Mouse (Mus musculus) lung, embryonic 15.5 days (tissue): ENCODE measurements at regions not wholly inside any gene's neighbourhood (a gene's known extent, or its start where the extent isn't known, plus 50 kb on each side); places are given as distances from the start of the nearest gene placed in this dataset.
"Not testable (repeated sequence)": the region's sequence is repeated elsewhere in the genome, so short reads cannot be mapped to it uniquely, and the experiment has no call there.

Experiments
- ATAC-seq: fragments of 200-750 bp; cut with Nextera tagmentation; 2 replicates; pipeline ENCODE4 v1.8.0; 2017; ENCODE audit warnings: moderate number of reproducible peaks, borderline replicate concordance; ENCODE audit not compliant: low FRiP score, low TSS enrichment; ENCODE audit errors: extremely low read depth
- H3K27ac ChIP-seq: fragments of 300-500 bp; sonication (generic); 2 replicates; pipeline ENCODE4 v1.5.1; 2015; ENCODE audit warnings: moderate library complexity, mild to moderate bottlenecking, inconsistent platforms
- H3K27me3 ChIP-seq: fragments of 300-500 bp; sonication (generic); 2 replicates; pipeline ENCODE4 v1.6.1; 2015; ENCODE audit warnings: inconsistent platforms
- H3K36me3 ChIP-seq: fragments of 300-500 bp; sonication (generic); 2 replicates; pipeline ENCODE4 v1.6.1; 2015; ENCODE audit warnings: inconsistent platforms
- H3K4me1 ChIP-seq: fragments of 300-500 bp; sonication (generic); 2 replicates; pipeline ENCODE4 v1.6.1; 2015; ENCODE audit warnings: inconsistent platforms
- H3K4me2 ChIP-seq: fragments of 300-500 bp; sonication (generic); 2 replicates; pipeline ENCODE4 v1.6.1; 2015; ENCODE audit warnings: inconsistent platforms, mild to moderate bottlenecking, moderate library complexity
- H3K4me3 ChIP-seq: fragments of 300-500 bp; sonication (generic); 2 replicates; pipeline ENCODE4 v1.5.1; 2015; ENCODE audit warnings: mild to moderate bottlenecking, inconsistent platforms
- H3K9ac ChIP-seq: fragments of 300-500 bp; sonication (generic); 2 replicates; pipeline ENCODE4 v1.6.1; 2015; ENCODE audit warnings: inconsistent platforms
- H3K9me3 ChIP-seq: fragments of 300-500 bp; sonication (generic); 2 replicates; pipeline ENCODE4 v1.6.1; 2016; ENCODE audit warnings: inconsistent platforms
- WGBS: fragments of 180-500 bp; shearing (Covaris S2); methylation state at CpG from one replicate; pipeline ENCODE4 v1.1.7; 2015; 5-methylcytosine and 5-hydroxymethylcytosine counted together

DNA sequence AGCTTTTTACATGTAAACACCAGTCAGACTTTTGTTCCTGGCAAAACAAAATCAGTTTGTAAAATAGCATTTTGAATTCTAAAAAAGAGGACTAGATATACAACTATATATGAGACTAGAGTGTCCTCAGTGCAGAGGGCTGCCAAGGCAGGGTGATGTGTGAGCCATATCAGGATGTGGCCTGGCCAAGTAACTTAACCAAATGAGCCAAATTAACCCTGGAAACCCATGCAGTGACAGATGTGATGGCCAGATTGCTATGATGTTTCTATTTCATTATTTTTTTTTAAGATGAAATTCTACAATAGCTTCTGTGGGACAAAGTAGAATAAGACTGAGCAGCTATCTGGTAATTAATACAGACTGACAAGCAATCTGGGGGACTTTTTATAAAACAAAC, 181.8 kb downstream of the Nova1 start:
- H3K4me2 ChIP-seq, result no peak overlapping the region

GRCm38 (mm10) chr12:46635125-46635772, 183.5 kb downstream of the Nova1 start:
- Histone ChIP-seq H3K9me3 (no peaks in the 10 kb centered on the region), H3K9ac (no peak overlapping the region), H3K4me3 (no peak overlapping the region), H3K27me3 (no peaks in the 10 kb centered on the region), H3K36me3 (no peaks in the 10 kb centered on the region), H3K4me1 (no peaks in the 10 kb centered on the region), H3K4me2 (no peak overlapping the region), H3K27ac (no peak overlapping the region)
- no peak for ATAC-seq
- WGBS, result 22% methylated on average over 6 of the region's 6 CpGs

More for the DNA sequence above, 181.8 kb downstream of the Nova1 start:
- no peaks in the 10 kb centered on the region for H3K36me3 ChIP-seq
- H3K4me3 ChIP-seq, result no peak overlapping the region
- no peak for ATAC-seq
- no peaks in the 10 kb centered on the region for H3K4me1 ChIP-seq
- H3K9me3 ChIP-seq, result no peaks in the 10 kb centered on the region
- H3K27ac ChIP-seq, result no peak overlapping the region
- no peaks in the 10 kb centered on the region for H3K27me3 ChIP-seq
- no peak overlapping the region for H3K9ac ChIP-seq

DNA sequence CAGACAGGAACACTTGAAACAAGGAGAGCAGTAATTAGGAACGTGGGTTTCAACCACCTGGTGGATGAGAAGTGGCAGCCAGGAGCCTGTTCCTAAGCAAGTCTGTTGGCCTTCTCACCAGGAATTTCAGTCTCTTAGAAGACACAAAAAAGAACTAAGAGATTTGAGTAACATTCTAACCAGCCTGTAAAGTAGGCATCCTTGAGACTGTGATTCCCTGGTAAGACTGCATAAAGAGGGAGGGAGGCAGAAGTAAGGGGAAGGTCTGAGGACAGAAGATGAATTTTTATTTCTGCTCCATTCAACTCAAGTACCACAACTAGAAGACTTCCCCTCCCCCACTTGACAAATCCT, 184.0 kb downstream of the Nova1 start:
- H3K36me3 ChIP-seq, result no peaks in the 10 kb centered on the region
- H3K4me3 ChIP-seq, result no peak overlapping the region
- H3K4me2 ChIP-seq, result no peak overlapping the region
- H3K9ac ChIP-seq, result no peak overlapping the region
- WGBS, result 32% methylated on average over 1 of the region's 1 CpGs
- no peak for ATAC-seq
- no peaks in the 10 kb centered on the region for H3K27me3 ChIP-seq
- no peak overlapping the region for H3K27ac ChIP-seq
- no peaks in the 10 kb centered on the region for H3K4me1 ChIP-seq
- no peaks in the 10 kb centered on the region for H3K9me3 ChIP-seq

DNA sequence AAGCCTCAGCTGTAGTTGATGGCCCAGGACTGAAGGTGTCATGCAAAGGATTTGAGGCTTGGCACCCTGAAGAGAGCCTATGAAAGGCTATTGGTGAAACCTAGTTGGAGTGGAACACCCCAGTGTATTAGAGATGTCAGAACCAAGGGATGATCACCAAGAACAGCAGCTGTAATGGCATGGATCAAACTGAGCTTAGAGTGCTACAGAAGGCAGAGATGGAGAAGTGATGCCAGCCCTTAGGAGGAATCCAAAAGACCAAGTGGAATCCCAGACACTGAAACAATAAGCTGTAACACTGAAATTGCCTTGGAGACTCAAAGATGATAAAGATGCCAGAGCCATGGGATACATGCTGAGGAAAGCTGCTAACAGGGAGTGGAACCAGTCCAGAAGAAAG, 186.3 kb downstream of the Nova1 start:
- not testable (repeated sequence) for ATAC-seq, H3K9ac ChIP-seq, H3K27me3 ChIP-seq, H3K4me3 ChIP-seq, H3K4me1 ChIP-seq, H3K9me3 ChIP-seq, H3K4me2 ChIP-seq, H3K27ac ChIP-seq, H3K36me3 ChIP-seq

DNA sequence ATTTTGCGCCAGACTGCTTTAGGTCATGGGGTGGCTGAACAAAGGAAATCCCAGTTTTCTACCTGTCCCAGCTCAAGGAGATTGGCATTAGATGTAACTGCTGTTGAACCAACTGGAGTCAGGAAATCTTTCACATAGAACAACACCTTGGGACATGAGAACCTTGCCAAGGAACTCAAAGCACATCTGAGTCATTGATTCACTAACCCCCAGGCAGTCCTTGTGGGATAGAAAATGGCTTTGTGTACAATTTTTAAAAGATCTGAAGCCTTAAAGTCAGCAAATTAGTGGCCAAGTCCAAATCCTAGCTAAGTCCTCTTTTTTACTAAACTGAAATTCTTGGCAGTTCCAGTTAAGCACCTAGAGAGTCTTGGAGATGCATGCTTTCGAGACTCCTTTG, 191.4 kb downstream of the Nova1 start:
- Histone ChIP-seq H3K27ac (no peak overlapping the region), H3K36me3 (no peaks in the 10 kb centered on the region)
- WGBS, result 90% methylated on average over 2 of the region's 2 CpGs

DNA sequence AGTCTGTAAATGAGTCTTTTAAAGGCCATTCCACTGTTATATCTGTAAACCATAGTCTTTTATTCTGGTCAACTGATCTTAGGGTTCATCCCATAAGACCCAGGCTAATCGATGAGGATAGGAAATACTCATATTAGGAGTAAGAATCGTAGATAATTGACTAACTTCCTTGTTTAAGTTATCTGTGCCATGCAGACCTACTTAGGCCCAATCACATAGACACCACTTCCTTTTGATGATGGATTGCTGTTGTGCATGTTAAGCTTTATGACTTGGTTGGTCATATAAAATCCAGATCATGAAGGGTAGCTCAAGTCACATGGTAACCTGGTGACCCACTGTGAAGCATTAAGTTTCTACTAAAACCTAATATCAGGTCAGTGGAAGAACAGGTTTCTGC, 207.3 kb downstream of the Nova1 start:
- ATAC-seq, result no peak
- Histone ChIP-seq H3K36me3 (no peaks in the 10 kb centered on the region), H3K4me3 (no peak overlapping the region)

More for the DNA sequence above, 191.4 kb downstream of the Nova1 start:
- Histone ChIP-seq H3K4me3 (no peak overlapping the region), H3K4me2 (no peak overlapping the region), H3K27me3 (no peaks in the 10 kb centered on the region), H3K9me3 (no peaks in the 10 kb centered on the region), H3K4me1 (no peaks in the 10 kb centered on the region), H3K9ac (no peak overlapping the region)
- ATAC-seq, result no peak

GRCm38 (mm10) chr12:46609580-46610311, 209.0 kb downstream of the Nova1 start:
- Histone ChIP-seq H3K4me3 (no peak overlapping the region), H3K9me3 (no peaks in the 10 kb centered on the region), H3K4me2 (no peak overlapping the region), H3K27me3 (no peaks in the 10 kb centered on the region), H3K9ac (no peak overlapping the region), H3K36me3 (no peaks in the 10 kb centered on the region), H3K27ac (no peak overlapping the region), H3K4me1 (no peaks in the 10 kb centered on the region)
- ATAC-seq, result no peak
- 52% methylated on average over 12 of the region's 12 CpGs for WGBS

More for the DNA sequence above, 207.3 kb downstream of the Nova1 start:
- H3K4me1 ChIP-seq, result no peaks in the 10 kb centered on the region
- H3K27me3 ChIP-seq, result no peaks in the 10 kb centered on the region
- no peak overlapping the region for H3K27ac ChIP-seq
- 86% methylated on average over 2 of the region's 2 CpGs for WGBS
- no peak overlapping the region for H3K9ac ChIP-seq
- H3K9me3 ChIP-seq, result no peaks in the 10 kb centered on the region
- H3K4me2 ChIP-seq, result no peak overlapping the region

GRCm38 (mm10) chr12:46608290-46608910, 210.3 kb downstream of the Nova1 start:
- ATAC-seq, result no peak
- Histone ChIP-seq H3K27me3 (no peaks in the 10 kb centered on the region), H3K36me3 (no peaks in the 10 kb centered on the region), H3K4me1 (no peaks in the 10 kb centered on the region), H3K9ac (no peak overlapping the region), H3K27ac (no peak overlapping the region), H3K4me2 (no peak overlapping the region), H3K4me3 (no peak overlapping the region), H3K9me3 (no peaks in the 10 kb centered on the region)
- WGBS, result 67% methylated on average over 10 of the region's 10 CpGs

DNA sequence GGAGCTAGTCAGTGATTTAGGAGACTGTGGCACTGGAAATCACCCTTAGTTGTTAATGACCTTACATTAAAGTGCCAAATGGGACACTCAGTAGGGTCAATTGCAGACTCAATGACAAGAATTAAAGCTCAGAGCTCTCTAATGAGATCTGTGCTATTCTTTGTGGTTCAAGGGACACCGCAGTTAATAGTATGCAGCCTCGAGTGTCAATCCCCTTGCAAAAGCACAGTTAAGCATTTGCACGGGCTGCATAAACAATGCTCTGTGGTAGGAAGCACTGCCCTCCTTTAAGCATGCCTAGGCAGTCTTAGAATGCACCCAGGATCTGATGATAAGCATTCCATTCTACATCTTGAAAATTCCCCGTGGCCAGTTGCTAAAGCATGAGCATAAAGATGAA, 221.5 kb downstream of the Nova1 start:
- Histone ChIP-seq H3K4me1 (no peaks in the 10 kb centered on the region), H3K9ac (no peak overlapping the region), H3K4me3 (no peak overlapping the region), H3K27me3 (no peaks in the 10 kb centered on the region), H3K4me2 (no peak overlapping the region), H3K27ac (no peak overlapping the region), H3K9me3 (no peaks in the 10 kb centered on the region), H3K36me3 (no peaks in the 10 kb centered on the region)
- WGBS, result 31% methylated on average over 4 of the region's 4 CpGs
- ATAC-seq, result no peak

GRCm38 (mm10) chr12:46568665-46569064, 250.1 kb downstream of the Nova1 start:
- no peak overlapping the region for H3K4me3 ChIP-seq
- WGBS, result 66% methylated on average over 2 of the region's 2 CpGs

GRCm38 (mm10) chr12:46566324-46566723, 252.4 kb downstream of the Nova1 start:
- no peak overlapping the region for H3K27ac ChIP-seq
- no peaks in the 10 kb centered on the region for H3K4me1 ChIP-seq
- no peaks in the 10 kb centered on the region for H3K36me3 ChIP-seq
- no peak overlapping the region for H3K4me3 ChIP-seq
- H3K4me2 ChIP-seq, result no peak overlapping the region
- H3K9ac ChIP-seq, result no peak overlapping the region
- ATAC-seq, result no peak
- no peaks in the 10 kb centered on the region for H3K27me3 ChIP-seq
- 59% methylated on average over 2 of the region's 2 CpGs for WGBS
- H3K9me3 ChIP-seq, result no peaks in the 10 kb centered on the region

More at GRCm38 (mm10) chr12:46568665-46569064, 250.1 kb downstream of the Nova1 start:
- Histone ChIP-seq H3K27ac (no peak overlapping the region), H3K27me3 (no peaks in the 10 kb centered on the region), H3K36me3 (no peaks in the 10 kb centered on the region), H3K9ac (no peak overlapping the region), H3K4me2 (no peak overlapping the region), H3K4me1 (no peaks in the 10 kb centered on the region), H3K9me3 (no peaks in the 10 kb centered on the region)
- ATAC-seq, result no peak

DNA sequence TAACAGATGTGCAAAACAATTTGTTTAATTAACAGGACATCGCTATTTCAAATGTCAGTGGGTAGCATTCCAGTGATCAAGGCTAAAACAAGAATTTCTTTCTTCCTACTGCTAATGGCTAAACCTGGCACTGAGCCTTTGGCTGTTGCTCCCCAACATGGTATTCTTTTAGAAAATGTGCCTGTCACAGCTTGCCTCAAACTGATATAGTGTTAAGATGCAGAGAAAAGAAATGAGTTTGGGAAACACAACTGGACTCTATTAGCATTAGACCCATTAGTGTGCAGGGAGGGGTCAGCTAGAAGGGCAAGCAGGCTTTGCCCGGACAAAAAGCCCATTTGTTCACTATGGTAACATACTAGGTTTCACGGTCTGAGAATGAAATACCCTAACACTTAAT, 297.8 kb downstream of the Nova1 start:
- 66% methylated on average over 3 of the region's 3 CpGs for WGBS
- no peak for ATAC-seq
- Histone ChIP-seq H3K27ac (no peak overlapping the region), H3K4me2 (no peak overlapping the region), H3K9me3 (no peaks in the 10 kb centered on the region), H3K27me3 (no peaks in the 10 kb centered on the region), H3K36me3 (no peaks in the 10 kb centered on the region), H3K4me1 (no peaks in the 10 kb centered on the region), H3K4me3 (no peak overlapping the region), H3K9ac (no peak overlapping the region)
